Mouse (Mus musculus) testis, adult 2 months (tissue): ENCODE measurements around the gene Abl1. TPM values are rescaled to one million over a fixed set of nuclear protein-coding genes. Genes with fewer than 3 reads are reported as not detected.

Experiments
- H3K27ac ChIP-seq: fragments of 200-500 bp; 2 replicates; pipeline ENCODE4 v1.5.1; 2012; ENCODE audit warnings: low read depth, low read length; ENCODE audit not compliant: control insufficient read depth, insufficient read depth
- H3K27me3 ChIP-seq: fragments of 200-500 bp; 2 replicates; pipeline ENCODE4 v1.6.1; 2012; ENCODE audit warnings: mild to moderate bottlenecking, low read length, moderate library complexity; ENCODE audit not compliant: control insufficient read depth, insufficient read depth
- H3K36me3 ChIP-seq: fragments of 200-500 bp; 2 replicates; pipeline ENCODE4 v1.6.1; 2012; ENCODE audit warnings: mild to moderate bottlenecking, low read length; ENCODE audit not compliant: control insufficient read depth, insufficient read depth
- H3K4me1 ChIP-seq: fragments of 200-500 bp; 2 replicates; pipeline ENCODE4 v1.6.1; 2012; ENCODE audit warnings: low read length; ENCODE audit not compliant: control insufficient read depth, insufficient read depth
- H3K4me3 ChIP-seq: fragments of 200-500 bp; 2 replicates; pipeline ENCODE4 v1.5.1; 2012; ENCODE audit warnings: low read depth, mild to moderate bottlenecking, low read length, moderate library complexity, mixed read lengths; ENCODE audit not compliant: control insufficient read depth
- CTCF ChIP-seq: fragments of 200-500 bp; IDR thresholded peaks from 2 replicates; pipeline ENCODE4 v1.5.1; 2012; ENCODE audit warnings: low read depth, mild to moderate bottlenecking, inconsistent platforms, low read length, moderate library complexity; ENCODE audit not compliant: control insufficient read depth, insufficient read depth, insufficient replicate concordance
- POLR2A ChIP-seq: fragments of 200-500 bp; IDR thresholded peaks from 2 replicates; pipeline ENCODE4 v1.6.1; 2012; ENCODE audit warnings: low read depth, mild to moderate bottlenecking, inconsistent platforms, low read length, moderate library complexity; ENCODE audit not compliant: control insufficient read depth
- polyA plus RNA-seq: library from polyadenylated mRNA; depleted of rRNA; stranded (reverse); fragments of >200 nt; gene quantifications from 2 replicates; pipeline ENCODE4 v1.2.3, GENCODE M21; 2012

Gene Abl1
- polyA plus RNA-seq, 1 experiment = 47.4 TPM

DNA sequence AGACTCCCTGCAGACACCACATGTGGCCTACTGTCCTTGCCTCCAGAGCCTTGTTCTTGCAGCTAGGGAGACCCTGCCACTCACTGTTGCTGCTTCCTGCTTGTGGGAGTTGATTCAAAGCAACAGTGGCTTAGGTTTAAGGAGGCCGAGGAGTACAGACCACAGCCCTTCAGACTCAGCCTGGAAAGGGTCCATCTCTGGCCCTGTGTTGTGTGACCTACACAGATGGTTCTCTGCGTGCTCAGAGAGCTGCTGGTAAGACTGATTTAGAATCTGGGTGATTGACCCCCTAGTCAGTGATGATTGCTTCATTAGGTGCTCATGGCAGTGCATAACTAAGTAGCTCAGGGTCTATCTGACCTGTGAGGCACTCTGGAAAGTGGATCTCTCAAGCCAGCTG lies 101.0 kb downstream of the Abl1 start:
- Histone ChIP-seq H3K36me3 (peaks cover 4% of the 10 kb centered on the region), H3K4me3 (no peak overlapping the region)
- TF ChIP-seq POLR2A = no peak

DNA sequence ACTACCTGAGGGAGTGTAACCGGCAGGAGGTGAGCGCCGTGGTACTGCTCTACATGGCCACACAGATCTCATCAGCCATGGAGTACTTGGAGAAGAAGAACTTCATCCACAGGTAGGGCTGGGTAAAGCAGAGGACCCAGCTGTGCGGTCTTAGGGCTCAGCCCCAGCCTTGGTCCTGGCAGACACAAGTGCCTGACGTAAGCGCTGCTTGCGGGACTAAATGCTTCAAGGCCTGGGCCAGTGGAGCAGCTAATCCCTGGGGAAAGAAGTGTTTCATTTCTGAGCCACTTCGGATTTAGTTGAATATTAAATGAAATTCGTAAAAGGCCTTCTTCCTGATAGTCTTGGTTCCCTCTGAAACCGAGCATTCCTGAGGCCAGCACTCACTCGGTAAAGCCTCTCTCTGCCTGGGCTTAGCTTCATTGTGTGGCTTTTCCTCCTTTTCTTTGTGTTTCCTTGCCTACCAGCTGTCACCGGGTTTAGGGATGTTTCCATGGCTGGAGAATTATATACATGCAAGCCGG lies 102.6 kb downstream of the Abl1 start:
- Histone ChIP-seq H3K4me3 (no peak overlapping the region), H3K36me3 (peaks cover 5% of the 10 kb centered on the region), H3K27ac (no peak overlapping the region), H3K4me1 (no peaks in the 10 kb centered on the region), H3K27me3 (no peaks in the 10 kb centered on the region)
- no peak for TF ChIP-seq POLR2A
- no peak for TF ChIP-seq CTCF

More for the DNA sequence above, 101.0 kb downstream of the Abl1 start:
- Histone ChIP-seq H3K27ac (no peak overlapping the region), H3K27me3 (no peaks in the 10 kb centered on the region), H3K4me1 (no peaks in the 10 kb centered on the region)

DNA sequence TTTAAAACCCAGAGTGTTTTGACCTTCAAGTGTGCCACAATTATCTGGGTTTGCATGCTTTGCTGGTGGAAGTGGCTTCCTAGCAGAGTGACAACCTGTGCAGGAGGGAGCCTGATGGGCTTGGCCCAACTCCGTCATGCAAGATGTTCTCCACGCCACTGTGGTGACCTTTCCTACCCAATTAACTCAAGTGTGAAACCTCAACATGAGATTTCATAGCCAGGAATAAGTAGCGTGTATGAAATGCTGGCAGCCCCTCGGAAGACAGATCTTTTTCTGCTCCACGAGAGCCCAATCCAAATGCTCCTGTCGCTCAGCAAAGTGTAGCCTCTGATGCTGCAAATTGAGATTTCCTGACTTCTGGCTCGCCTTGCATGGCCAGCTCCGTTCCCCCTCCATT lies 103.1 kb downstream of the Abl1 start:
- no peaks in the 10 kb centered on the region for H3K27me3 ChIP-seq
- H3K4me3 ChIP-seq = no peak overlapping the region
- no peaks in the 10 kb centered on the region for H3K4me1 ChIP-seq
- TF ChIP-seq POLR2A = no peak
- no peak for TF ChIP-seq CTCF
- H3K27ac ChIP-seq = no peak overlapping the region
- H3K36me3 ChIP-seq = peaks cover 5% of the 10 kb centered on the region

DNA sequence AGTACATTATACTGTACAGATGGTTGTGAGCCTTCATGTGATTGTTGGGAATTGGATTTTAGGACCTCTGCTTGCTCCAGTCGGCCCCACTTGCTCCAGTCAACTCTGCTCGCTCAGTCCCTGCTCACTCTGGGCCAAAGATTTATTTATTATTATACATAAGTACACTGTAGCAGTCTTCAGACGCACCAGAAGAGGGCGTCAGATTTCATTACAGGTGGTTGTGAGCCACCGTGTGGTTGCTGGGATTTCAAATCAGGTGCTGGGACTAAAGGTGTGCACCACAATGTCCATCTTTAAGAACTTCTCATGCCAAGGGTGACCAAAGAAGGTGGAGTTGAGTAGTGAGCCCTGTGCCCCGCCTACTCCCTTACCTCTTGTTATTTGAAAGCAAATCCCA lies 104.4 kb downstream of the Abl1 start:
- TF ChIP-seq CTCF (no peak), POLR2A (no peak)
- Histone ChIP-seq H3K4me3 (no peak overlapping the region), H3K4me1 (no peaks in the 10 kb centered on the region), H3K27ac (no peak overlapping the region), H3K27me3 (no peaks in the 10 kb centered on the region), H3K36me3 (peaks cover 8% of the 10 kb centered on the region)

DNA sequence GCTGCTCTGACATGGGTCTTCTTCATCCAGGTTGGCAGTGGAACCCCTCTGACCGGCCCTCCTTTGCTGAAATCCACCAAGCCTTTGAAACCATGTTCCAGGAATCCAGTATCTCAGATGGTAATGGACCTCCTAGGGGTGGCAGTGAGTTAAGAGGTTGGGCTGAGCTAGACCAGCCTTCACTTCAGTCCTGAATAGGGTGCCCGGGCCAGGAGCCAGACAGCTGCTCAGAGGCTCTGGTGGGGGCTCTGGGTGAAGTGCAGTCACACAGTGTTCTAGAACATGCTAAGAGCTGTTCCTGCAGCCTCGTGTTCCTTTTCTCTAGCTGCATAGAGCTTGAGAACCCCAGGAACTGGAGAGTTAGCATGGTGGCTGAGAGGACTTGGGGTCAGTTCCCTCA lies 108.8 kb downstream of the Abl1 start:
- Histone ChIP-seq H3K27ac (no peak overlapping the region), H3K4me3 (no peak overlapping the region), H3K27me3 (no peaks in the 10 kb centered on the region), H3K4me1 (no peaks in the 10 kb centered on the region), H3K36me3 (peaks cover 10% of the 10 kb centered on the region)
- TF ChIP-seq POLR2A (no peak), CTCF (no peak)

DNA sequence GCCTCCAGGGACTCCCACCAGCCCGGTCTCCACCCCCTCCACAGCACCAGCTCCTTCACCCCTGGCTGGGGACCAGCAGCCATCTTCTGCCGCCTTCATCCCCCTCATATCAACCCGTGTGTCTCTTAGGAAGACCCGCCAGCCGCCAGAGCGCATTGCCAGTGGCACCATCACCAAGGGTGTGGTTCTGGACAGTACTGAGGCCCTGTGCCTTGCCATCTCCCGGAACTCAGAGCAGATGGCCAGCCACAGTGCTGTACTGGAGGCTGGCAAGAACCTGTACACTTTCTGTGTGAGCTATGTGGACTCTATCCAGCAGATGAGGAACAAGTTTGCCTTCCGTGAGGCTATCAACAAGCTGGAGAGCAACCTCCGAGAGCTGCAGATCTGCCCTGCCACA lies 113.2 kb downstream of the Abl1 start:
- Histone ChIP-seq H3K36me3 (peaks cover 8% of the 10 kb centered on the region), H3K27me3 (no peaks in the 10 kb centered on the region), H3K4me3 (no peak overlapping the region), H3K4me1 (no peaks in the 10 kb centered on the region), H3K27ac (no peak overlapping the region)
- no peak for TF ChIP-seq CTCF
- TF ChIP-seq POLR2A = no peak

DNA sequence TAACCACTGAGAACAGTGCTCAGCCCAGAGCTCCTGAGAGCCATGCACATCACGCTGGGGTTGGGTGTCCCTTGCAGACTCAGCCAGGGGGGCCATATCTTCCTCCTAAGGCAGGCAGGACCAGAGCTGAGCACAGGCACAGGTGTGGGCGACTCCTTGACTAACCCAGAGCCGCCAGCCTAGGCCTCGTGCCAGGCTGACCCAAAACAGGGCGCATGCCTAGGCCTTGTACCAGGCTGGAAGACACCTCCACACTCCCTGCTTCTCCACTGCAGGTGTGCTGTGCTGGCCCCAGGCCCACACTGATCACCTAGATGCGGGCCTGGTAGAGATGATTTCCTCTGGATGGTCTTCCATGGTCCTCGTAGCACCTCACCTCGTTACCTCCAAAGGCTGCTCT lies 114.6 kb downstream of the Abl1 start:
- no peak overlapping the region for H3K27ac ChIP-seq
- no peak overlapping the region for H3K4me3 ChIP-seq
- H3K4me1 ChIP-seq = no peaks in the 10 kb centered on the region
- no peaks in the 10 kb centered on the region for H3K27me3 ChIP-seq
- TF ChIP-seq CTCF (no peak), POLR2A (no peak)
- peaks cover 4% of the 10 kb centered on the region for H3K36me3 ChIP-seq

DNA sequence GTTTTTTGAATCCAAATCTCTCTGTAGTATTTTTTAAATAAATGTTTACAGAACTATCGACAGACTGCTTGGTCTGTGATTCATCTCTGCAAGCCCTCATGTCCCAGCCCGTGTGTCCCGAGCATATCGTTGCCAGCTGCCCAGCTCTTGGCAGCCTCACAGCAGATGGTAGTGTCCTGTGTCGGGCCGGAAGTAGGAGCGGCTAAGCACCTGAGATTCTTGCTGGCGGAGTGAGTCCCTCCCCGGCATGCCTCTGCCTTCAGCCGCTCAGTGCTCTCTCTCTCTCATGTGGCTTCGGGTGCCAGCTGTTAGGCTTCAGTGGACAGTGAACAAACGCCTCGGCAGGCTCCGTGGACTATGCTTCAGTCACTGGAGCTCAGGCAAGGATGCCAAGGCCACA lies 115.3 kb downstream of the Abl1 start:
- TF ChIP-seq CTCF (no peak), POLR2A (no peak)
- no peak overlapping the region for H3K4me3 ChIP-seq
- no peak overlapping the region for H3K27ac ChIP-seq
- no peaks in the 10 kb centered on the region for H3K27me3 ChIP-seq
- H3K36me3 ChIP-seq = peaks cover 4% of the 10 kb centered on the region
- no peaks in the 10 kb centered on the region for H3K4me1 ChIP-seq
